ENCODE assay signal across 26 mouse cellular contexts in genomic region chr14:93561577-93561976, GRCm38 (mm10).
DNase-seq lines count a peak whose midpoint lies in the region; ATAC-seq and TF ChIP-seq lines count a peak whose summit lies in the region.
"Had no signal": no experiment of that assay in that cellular context is flagged by ENCODE, and none has a peak within 500 bp of the region (broad histone marks: within the 10 kb centered on the region; RNA-seq: fewer than 3 reads in every experiment).

No protein-coding gene starts in this region.

- ATAC-seq in frontal cortex, adult (ENCODE audit: low TSS enrichment), result peak; percentile 83
- ATAC-seq: CD4-positive, CD25-positive, alpha-beta regulatory T cell, adult 4 months; forebrain, embryonic 14.5 days; forebrain, embryonic 16.5 days had no signal

- intact Hi-C loops in left cerebral cortex, adult 2 months (cut with DNase I), result no loop called here

- DNase-seq in frontal cortex, postnatal 25 days (ENCODE audit: low spot score in 2 of 2), result no peak
- DNase-seq in left cerebral cortex, adult 2 months (ENCODE audit: extremely low spot score in 1 of 2, low spot score in 2 of 2), result no peak
- no peak for DNase-seq in left cerebral cortex, adult 9 months (ENCODE audit: low spot score in 2 of 2)
- peak; percentile 19 for DNase-seq in Muller cell, postnatal 12 days (ENCODE audit: inconsistent ontology term)
- DNase-seq in brain, adult 2 months (ENCODE audit: low read depth, low spot score), result peak; percentile 62
- no peak for DNase-seq in layer of hippocampus, adult 18-20 months (ENCODE audit: low spot score in 2 of 2)
- DNase-seq: adrenal gland, adult 8-10 months; adrenal gland, postnatal 14 days; adrenal gland, postnatal 36 days; B cell, adult 2 months; cerebellum, adult 11 months; cerebellum, adult 18-20 months; cerebellum, adult 8-10 months; cerebellum, adult 9-11 months; cerebellum, postnatal 14 days; cerebellum, postnatal 36 days; embryo, embryonic 11 days had no signal

- H3K4me3 ChIP-seq in left cerebral cortex, adult 2 months, result no peak overlapping the region
- H3K4me3 ChIP-seq: embryonic facial prominence, embryonic 13.5 days; embryonic facial prominence, embryonic 15.5 days; erythroblast, embryonic 14.5 days; forebrain, embryonic 10.5 days; forebrain, embryonic 12.5 days had no signal

- H3K27ac ChIP-seq in left cerebral cortex, adult 2 months, result 0 out of 2 replicates have a peak overlapping the region, but pooled peaks have one; percentile 1
- H3K27ac ChIP-seq: embryonic facial prominence, embryonic 13.5 days; embryonic facial prominence, embryonic 15.5 days; forebrain, embryonic 10.5 days; forebrain, embryonic 12.5 days had no signal

- TF ChIP-seq CTCF in left cerebral cortex, adult 2 months (IDR thresholded peaks at IDR 0.05), result no peak

Comparison
In these comparisons a context has a peak if more than half of its experiments do, and no peak if none do; other contexts are left out.
1. DNase-seq: peak in Muller cell, postnatal 12 days (single experiment) and brain, adult 2 months (single experiment); none in frontal cortex, postnatal 25 days (0 of 2), left cerebral cortex, adult 2 months (0 of 2), left cerebral cortex, adult 9 months (0 of 2) and layer of hippocampus, adult 18-20 months (0 of 2).